Mouse (Mus musculus) MEL (cell line): ENCODE measurements around the gene Auts2. TPM values are rescaled to one million over a fixed set of nuclear protein-coding genes. Genes with fewer than 3 reads are reported as not detected.

Source experiments
- DNase-seq: peaks from one replicate; pipeline ENCODE4 v3.0.0; 2011; ENCODE audit warnings: low read depth, low spot score
- H3K27ac ChIP-seq: 2 replicates; pipeline ENCODE4 v1.5.1; 2012; ENCODE audit warnings: low read depth, mild to moderate bottlenecking, control low read depth, low read length, moderate library complexity; ENCODE audit not compliant: control insufficient read depth
- H3K27me3 ChIP-seq, 2 experiments: fragments of 150-350 bp in 1 of 2; sonication (generic) in 1 of 2; 2 replicates each; pipeline ENCODE4 v1.6.1; 2012; ENCODE audit warnings: low read length in 2 of 2, mild to moderate bottlenecking in 2 of 2, improper control_type of control experiment in 1 of 2, moderate library complexity in 1 of 2; ENCODE audit not compliant: insufficient read depth in 2 of 2, control insufficient read depth in 1 of 2
- H3K36me3 ChIP-seq, 2 experiments: 2 replicates each; pipeline ENCODE4 v1.6.1; 2012 to 2014; ENCODE audit warnings: low read length in 2 of 2, improper control_type of control experiment in 1 of 2, inconsistent platforms in 1 of 2, mild to moderate bottlenecking in 1 of 2; ENCODE audit not compliant: insufficient read depth in 2 of 2, control insufficient read depth in 1 of 2
- H3K4me1 ChIP-seq, 2 experiments: fragments of 150-350 bp in 1 of 2; sonication (generic) in 1 of 2; 2 replicates each; pipeline ENCODE4 v1.6.1; 2012; ENCODE audit warnings: low read length in 2 of 2, improper control_type of control experiment in 1 of 2, mild to moderate bottlenecking in 1 of 2; ENCODE audit not compliant: insufficient read depth in 2 of 2, control insufficient read depth in 1 of 2
- H3K4me3 ChIP-seq, 2 experiments: fragments of 150-350 bp in 1 of 2; sonication (generic) in 1 of 2; 2 replicates each; pipeline ENCODE4 v1.5.1; 2012; ENCODE audit warnings: low read depth in 2 of 2, low read length in 2 of 2, mild to moderate bottlenecking in 2 of 2, moderate library complexity in 2 of 2, control low read depth in 1 of 2, improper control_type of control experiment in 1 of 2; ENCODE audit not compliant: control insufficient read depth in 1 of 2, insufficient read depth in 1 of 2
- H3K79me2 ChIP-seq: 2 replicates; pipeline ENCODE4 v1.6.1; 2012; ENCODE audit warnings: mild to moderate bottlenecking, low read length, moderate library complexity; ENCODE audit not compliant: control insufficient read depth, poor library complexity, insufficient read depth
- H3K9ac ChIP-seq: 2 replicates; pipeline ENCODE4 v1.6.1; 2012; ENCODE audit warnings: low read depth, mild to moderate bottlenecking, control low read depth, low read length, moderate library complexity; ENCODE audit not compliant: control insufficient read depth, poor library complexity, severe bottlenecking
- H3K9me3 ChIP-seq: fragments of 150-350 bp; sonication (generic); replicated peaks from 2 replicates; pipeline ENCODE4 v1.6.1; 2012; ENCODE audit warnings: mild to moderate bottlenecking, low read length, improper control_type of control experiment, moderate library complexity; ENCODE audit not compliant: insufficient read depth
- BHLHE40 ChIP-seq: IDR thresholded peaks from 2 replicates; pipeline ENCODE4 v1.6.1; 2012; ENCODE audit warnings: low read depth, mild to moderate bottlenecking, inconsistent platforms, low read length, improper control_type of control experiment, borderline replicate concordance
- CHD1 ChIP-seq: IDR thresholded peaks from 2 replicates; pipeline ENCODE4 v1.6.1; 2012; ENCODE audit warnings: low read depth, mild to moderate bottlenecking, inconsistent platforms, low read length, improper control_type of control experiment
- CHD2 ChIP-seq: IDR thresholded peaks from 2 replicates; pipeline ENCODE4 v1.6.1; 2011; ENCODE audit warnings: low read length, improper control_type of control experiment
- E2F4 ChIP-seq: IDR thresholded peaks from 2 replicates; pipeline ENCODE4 v1.6.1; 2011; ENCODE audit warnings: low read depth, low read length, improper control_type of control experiment, borderline replicate concordance
- ELF1 ChIP-seq: IDR thresholded peaks from 2 replicates; pipeline ENCODE4 v1.6.1; 2014; ENCODE audit warnings: low read depth, mild to moderate bottlenecking, inconsistent platforms, low read length, improper control_type of control experiment, moderate library complexity
- EP300 ChIP-seq, 2 experiments: IDR thresholded peaks; 2 replicates each; pipeline ENCODE4 v1.6.1; 2011; ENCODE audit warnings: improper control_type of control experiment in 2 of 2, low read length in 2 of 2, low read depth in 1 of 2, mild to moderate bottlenecking in 1 of 2
- GABPA ChIP-seq: IDR thresholded peaks from 2 replicates; pipeline ENCODE4 v1.6.1; 2012; ENCODE audit warnings: low read depth, mild to moderate bottlenecking, inconsistent platforms, low read length, improper control_type of control experiment, moderate library complexity
- GATA1 ChIP-seq: IDR thresholded peaks from 2 replicates; pipeline ENCODE4 v1.6.1; 2011; ENCODE audit warnings: low read depth, low read length, improper control_type of control experiment
- JUND ChIP-seq: IDR thresholded peaks from 2 replicates; pipeline ENCODE4 v1.6.1; 2011; ENCODE audit warnings: low read depth, mild to moderate bottlenecking, improper control_type of control experiment, low read length
- MAFK ChIP-seq: IDR thresholded peaks from 2 replicates; pipeline ENCODE4 v1.6.1; 2011; ENCODE audit warnings: low read depth, mild to moderate bottlenecking, low read length, improper control_type of control experiment, borderline replicate concordance
- MYB ChIP-seq: IDR thresholded peaks from 2 replicates; pipeline ENCODE4 v1.6.1; 2011; ENCODE audit warnings: mild to moderate bottlenecking, low read depth, low read length, improper control_type of control experiment
- MYC ChIP-seq: IDR thresholded peaks from 2 replicates; pipeline ENCODE4 v1.6.1; 2011; ENCODE audit warnings: low read depth, mild to moderate bottlenecking, low read length, improper control_type of control experiment, moderate library complexity
- NRF1 ChIP-seq: IDR thresholded peaks from 2 replicates; pipeline ENCODE4 v1.6.1; 2014; ENCODE audit warnings: low read depth, mild to moderate bottlenecking, inconsistent platforms, low read length, improper control_type of control experiment, moderate library complexity; ENCODE audit not compliant: poor library complexity, insufficient read depth, severe bottlenecking
- POLR2AphosphoS2 ChIP-seq: IDR thresholded peaks from 2 replicates; pipeline ENCODE4 v1.6.1; 2011; ENCODE audit warnings: low read length, improper control_type of control experiment
- TAL1 ChIP-seq: IDR thresholded peaks from 2 replicates; pipeline ENCODE4 v1.6.1; 2012; ENCODE audit warnings: mild to moderate bottlenecking, inconsistent platforms, low read length, moderate library complexity, mixed read lengths
- UBTF ChIP-seq: IDR thresholded peaks from 2 replicates; pipeline ENCODE4 v1.6.1; 2012; ENCODE audit warnings: low read depth, mild to moderate bottlenecking, inconsistent platforms, low read length, improper control_type of control experiment, moderate library complexity, borderline replicate concordance; ENCODE audit not compliant: insufficient read depth
- USF2 ChIP-seq, 2 experiments: IDR thresholded peaks; 2 replicates each; pipeline ENCODE4 v1.6.1; 2011 to 2012; ENCODE audit warnings: improper control_type of control experiment in 2 of 2, low read length in 2 of 2, borderline replicate concordance in 1 of 2, inconsistent platforms in 1 of 2, low read depth in 1 of 2, mild to moderate bottlenecking in 1 of 2; ENCODE audit not compliant: insufficient read depth in 1 of 2
- ZNF384 ChIP-seq: IDR thresholded peaks from 2 replicates; pipeline ENCODE4 v1.6.1; 2012; ENCODE audit warnings: low read depth, mild to moderate bottlenecking, inconsistent platforms, low read length, improper control_type of control experiment
- polyA plus RNA-seq, 2 experiments: library from polyadenylated mRNA; stranded (reverse) in 1 of 2; unstranded in 1 of 2; fragments of >175 nt in 1 of 2; fragments of >200 nt in 1 of 2; gene quantifications; 2 replicates each; pipeline versions ENCODE4 v1.2.1 to v1.2.4; 2012; ENCODE audit warnings: low replicate concordance in 2 of 2, low read depth in 1 of 2; ENCODE audit not compliant: insufficient read length in 2 of 2, insufficient read depth in 1 of 2, missing spikeins in 1 of 2
- total RNA-seq: library from RNA; depleted of rRNA; stranded (reverse); fragments of 300-350 nt; gene quantifications from 2 replicates; pipeline ENCODE4 v1.2.3, GENCODE M21; 2012

The Auts2 gene
- total and polyA plus RNA-seq, 3 experiments: not detected

DNA sequence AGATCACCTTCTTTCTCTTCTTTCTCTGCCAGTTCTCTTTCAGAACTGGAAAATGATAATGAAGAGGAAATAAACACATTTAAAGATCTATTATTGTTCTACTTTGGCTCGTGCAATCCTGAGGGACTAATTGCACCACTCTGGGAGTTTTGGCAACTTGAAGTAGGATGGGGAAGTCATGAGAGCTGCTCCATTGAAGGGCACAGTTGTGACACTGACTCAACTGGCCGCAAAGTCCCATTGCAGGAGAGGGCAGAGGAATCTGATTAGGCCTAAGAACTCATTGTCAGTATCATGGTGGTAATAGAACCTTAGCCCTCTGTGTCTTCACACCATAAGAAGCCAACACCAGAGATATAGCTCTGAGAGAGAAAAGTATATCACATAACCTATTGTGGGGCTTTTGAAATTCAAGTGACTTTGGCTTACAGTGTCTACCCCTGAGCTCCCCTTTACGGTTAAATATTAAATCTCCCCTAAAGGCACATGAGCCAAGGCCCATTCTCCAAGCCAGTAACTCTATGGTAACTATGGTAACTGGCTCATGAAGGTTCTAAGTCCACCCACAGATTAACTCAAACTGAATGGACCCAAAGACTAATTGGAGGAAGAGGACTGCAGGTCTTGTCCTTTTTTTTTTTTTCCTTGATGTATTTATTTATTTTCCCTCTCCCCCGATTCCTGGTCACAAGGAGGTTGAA is 358.6 kb downstream of the Auts2 start:
- no peak overlapping the region for H3K27ac ChIP-seq
- no peaks in the 10 kb centered on the region for H3K79me2 ChIP-seq
- H3K4me3 ChIP-seq: no peak overlapping the region
- DNase-seq: no peak
- no peak overlapping the region for H3K9ac ChIP-seq
- H3K9me3 ChIP-seq: no peaks in the 10 kb centered on the region
- no peak for TF ChIP-seq CHD2
- no peak for TF ChIP-seq EP300 (IDR thresholded peaks at IDR 0.05; ENCODE audit: low read depth in 1 of 2, low read length in 2 of 2)
- TF ChIP-seq MYB: no peak
- no peak for TF ChIP-seq MYC
- TF ChIP-seq JUND: no peak
- TF ChIP-seq E2F4: no peak
- no peak for TF ChIP-seq CHD1
- no peak for TF ChIP-seq UBTF
- no peak for TF ChIP-seq NRF1
- no peak for TF ChIP-seq TAL1
- no peak for TF ChIP-seq USF2 (IDR thresholded peaks at IDR 0.05; ENCODE audit: borderline replicate concordance in 1 of 2, insufficient read depth in 1 of 2, low read depth in 1 of 2, low read length in 2 of 2)
- TF ChIP-seq ZNF384: no peak
- no peak for TF ChIP-seq BHLHE40
- TF ChIP-seq POLR2AphosphoS2: no peak
- no peak for TF ChIP-seq MAFK
- no peak for TF ChIP-seq GABPA
- H3K36me3 ChIP-seq: no peaks in the 10 kb centered on the region
- no peaks in the 10 kb centered on the region for H3K4me1 ChIP-seq
- no peaks in the 10 kb centered on the region for H3K27me3 ChIP-seq

DNA sequence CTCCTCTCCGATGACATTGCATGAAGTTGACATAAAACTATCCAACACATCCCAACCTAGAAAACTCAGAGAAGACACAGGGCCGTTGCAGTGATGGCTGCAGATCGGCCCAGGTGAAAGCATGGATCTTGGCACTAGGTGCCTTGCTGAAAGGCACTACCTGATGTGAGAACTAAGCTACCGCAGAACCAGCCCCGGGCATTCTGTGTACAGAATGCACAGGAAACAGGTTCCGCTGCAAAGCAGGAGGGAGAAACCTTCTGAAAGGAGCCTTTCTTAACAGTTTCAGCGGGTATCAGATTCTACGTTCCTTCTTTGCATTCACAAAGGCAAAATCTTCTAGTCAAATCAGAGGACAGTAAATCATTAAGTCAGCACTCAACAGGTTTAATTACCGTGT is 361.1 kb downstream of the Auts2 start:
- H3K9me3 ChIP-seq: no peaks in the 10 kb centered on the region
- no peaks in the 10 kb centered on the region for H3K27me3 ChIP-seq
- TF ChIP-seq ELF1 (no peak), UBTF (no peak), CHD1 (no peak), GATA1 (no peak), MYB (no peak), BHLHE40 (no peak)
- H3K4me1 ChIP-seq: no peaks in the 10 kb centered on the region
- no peaks in the 10 kb centered on the region for H3K36me3 ChIP-seq
- H3K79me2 ChIP-seq: no peaks in the 10 kb centered on the region
- no peak for DNase-seq
- H3K9ac ChIP-seq: no peak overlapping the region
- H3K27ac ChIP-seq: no peak overlapping the region
- H3K4me3 ChIP-seq: no peak overlapping the region
